Mouse (Mus musculus) left cerebral cortex, postnatal 14 days (tissue): ENCODE measurements at regions not wholly inside any gene's neighbourhood (a gene's known extent, or its start where the extent isn't known, plus 50 kb on each side); places are given as distances from the start of the nearest gene placed in this dataset.

Experiments used
- DNase-seq, 2 experiments: peaks; one replicate each; pipeline ENCODE4 v3.0.0; 2021 to 2022; ENCODE audit warnings: low spot score in 2 of 2, mixed read lengths in 1 of 2
- intact Hi-C: fragments of 180-260 bp; cut with DNase I; formaldehyde crosslinking; loops from one replicate; pipeline ENCODE4 v1.15.1; 2025

- intact Hi-C loops = no loop called here
- no peak for DNase-seq
These were observed 185.9 kb upstream of the Npsr1 start for GRCm38 (mm10) chr9:23911851-23912250.

GRCm38 (mm10) chr9:23917345-23917744 is 180.5 kb upstream of the Npsr1 start:
- DNase-seq = no peak
- intact Hi-C loops = no loop called here

GRCm38 (mm10) chr9:23919191-23919904 is 178.4 kb upstream of the Npsr1 start:
- intact Hi-C loops = no loop called here
- peak in 1 of 2 experiments; percentile 14 for DNase-seq

GRCm38 (mm10) chr9:23932185-23932584 is 165.6 kb upstream of the Npsr1 start:
- no peak for DNase-seq
- intact Hi-C loops = no loop called here

GRCm38 (mm10) chr9:23934282-23934681 is 163.5 kb upstream of the Npsr1 start:
- DNase-seq = no peak
- intact Hi-C loops = no loop called here

- DNase-seq = peak; percentile 26 to 69
These were observed 145.3 kb upstream of the Npsr1 start for GRCm38 (mm10) chr9:23952543-23952942.

GRCm38 (mm10) chr9:23956593-23956992 is 141.2 kb upstream of the Npsr1 start:
- intact Hi-C loops = no loop called here
- DNase-seq = no peak

More at GRCm38 (mm10) chr9:23952543-23952942, 145.3 kb upstream of the Npsr1 start:
- intact Hi-C loops = no loop called here

GRCm38 (mm10) chr9:23969736-23970135 is 128.1 kb upstream of the Npsr1 start:
- no peak for DNase-seq
- intact Hi-C loops = no loop called here

- DNase-seq = no peak
- intact Hi-C loops = no loop called here
These were observed 124.6 kb upstream of the Npsr1 start for GRCm38 (mm10) chr9:23973206-23973605.

GRCm38 (mm10) chr9:23977574-23977973 is 120.2 kb upstream of the Npsr1 start:
- intact Hi-C loops = no loop called here
- DNase-seq = peak; percentile 27 to 48

- no peak for DNase-seq
- intact Hi-C loops = no loop called here
These were observed 91.4 kb upstream of the Npsr1 start for GRCm38 (mm10) chr9:24006353-24006752.

GRCm38 (mm10) chr9:24038274-24038673 is 59.5 kb upstream of the Npsr1 start:
- DNase-seq = no peak
- intact Hi-C loops = no loop called here
